Mouse (Mus musculus): ENCODE data around the gene Foxp1. TPM values are rescaled to one million over a fixed set of nuclear protein-coding genes. Genes with fewer than 3 reads are reported as not detected.

The Foxp1 gene
- polyA plus RNA-seq, 2 experiments, result 7.9 to 10.6 TPM

- Histone ChIP-seq H3K36me3 (replicated peaks; ENCODE audit: control insufficient read depth, insufficient read depth, low read depth) (no peaks in the 10 kb centered on the region), H3K4me3 (ENCODE audit: insufficient read depth in 1 of 2, low read depth in 2 of 2, low read length in 2 of 2) (no peak overlapping the region), H3K27me3 (ENCODE audit: control insufficient read depth, insufficient read depth, low read length) (no peaks in the 10 kb centered on the region), H3K27ac (no peak overlapping the region), H3K4me2 (ENCODE audit: low read depth) (no peak overlapping the region), H3K9ac (replicated peaks) (no peak overlapping the region), H3K9me3 (ENCODE audit: control insufficient read depth, low read length) (no peaks in the 10 kb centered on the region), H3K4me1 (replicated peaks; ENCODE audit: control insufficient read depth in 2 of 2, insufficient read depth in 2 of 2, low read length in 1 of 2) (peaks cover 0 to 17% of the 10 kb centered on the region in 2 experiments; a peak in 2 of 4 replicates)
- 44% methylated on average over 5 of the region's 5 CpGs for WGBS (ENCODE audit: insufficient replicate concordance)
- DNase-seq (ENCODE audit: low read depth in 3 of 3, low spot score in 3 of 3), result no peak
- no peak for TF ChIP-seq EP300 (IDR thresholded peaks at IDR 0.05; ENCODE audit: low read depth)
- no peak for TF ChIP-seq CTCF (IDR thresholded peaks at IDR 0.05; ENCODE audit: low read depth)
- no peak for ATAC-seq (ENCODE audit: insufficient read depth)
Observed at GRCm38 (mm10) chr6:99372427-99372826, 150.1 kb downstream of the Foxp1 start.

DNA sequence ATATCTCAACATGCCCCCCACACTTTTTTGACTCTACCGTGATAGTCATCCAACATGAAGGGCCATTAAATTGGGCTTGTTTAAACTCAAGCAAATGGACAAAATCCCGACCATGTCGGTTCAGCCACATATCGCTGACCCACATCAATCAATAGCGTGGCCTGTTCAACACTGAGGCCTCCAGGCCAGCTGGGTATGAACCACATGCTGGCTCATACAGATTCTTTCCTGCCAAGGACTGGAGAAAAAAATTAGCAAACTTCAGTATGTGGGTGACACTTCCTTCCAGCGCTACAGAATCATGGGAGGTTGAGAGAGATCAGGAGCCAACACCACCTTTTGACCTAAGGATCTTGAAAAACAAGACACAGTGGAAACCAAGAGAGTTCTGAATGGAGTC is 150.5 kb downstream of the Foxp1 start:
- no peak for ATAC-seq (ENCODE audit: insufficient read depth)
- H3K27ac ChIP-seq, result no peak overlapping the region
- WGBS (ENCODE audit: insufficient replicate concordance), result 70% methylated on average over 6 of the region's 6 CpGs
- H3K4me3 ChIP-seq (ENCODE audit: insufficient read depth in 1 of 2, low read depth in 2 of 2, low read length in 2 of 2), result no peak overlapping the region
- peaks cover 0 to 17% of the 10 kb centered on the region in 2 experiments; a peak in 2 of 4 replicates for H3K4me1 ChIP-seq (replicated peaks; ENCODE audit: control insufficient read depth in 2 of 2, insufficient read depth in 2 of 2, low read length in 1 of 2)
- no peaks in the 10 kb centered on the region for H3K36me3 ChIP-seq (replicated peaks; ENCODE audit: control insufficient read depth, insufficient read depth, low read depth)
- H3K27me3 ChIP-seq (ENCODE audit: control insufficient read depth, insufficient read depth, low read length), result no peaks in the 10 kb centered on the region
- H3K9me3 ChIP-seq (ENCODE audit: control insufficient read depth, low read length), result no peaks in the 10 kb centered on the region
- no peak for DNase-seq (ENCODE audit: low read depth in 3 of 3, low spot score in 3 of 3)
- no peak overlapping the region for H3K9ac ChIP-seq (replicated peaks)
- H3K4me2 ChIP-seq (ENCODE audit: low read depth), result no peak overlapping the region
- TF ChIP-seq EP300 (IDR thresholded peaks at IDR 0.05; ENCODE audit: low read depth) (no peak), CTCF (IDR thresholded peaks at IDR 0.05; ENCODE audit: low read depth) (no peak)

DNA sequence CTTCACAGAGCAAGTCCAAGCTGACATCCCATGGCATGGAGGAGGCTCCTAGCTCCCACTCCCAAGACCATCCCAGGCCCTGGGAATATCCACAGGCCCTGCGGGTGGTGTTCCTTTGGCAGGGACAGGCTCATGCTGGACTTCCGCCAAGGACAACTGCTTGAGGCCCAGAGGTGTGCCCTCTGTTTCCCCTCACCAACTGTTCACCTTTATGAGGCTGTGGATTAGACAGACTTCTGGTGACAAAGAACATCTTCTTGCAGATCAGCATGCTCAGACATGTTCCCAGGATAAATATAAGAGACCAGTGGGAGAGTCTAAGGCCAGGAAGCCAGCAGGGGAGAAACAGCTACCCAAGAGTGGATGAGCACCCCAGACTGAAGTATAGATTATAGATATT is 152.6 kb downstream of the Foxp1 start:
- no peak overlapping the region for H3K4me2 ChIP-seq (ENCODE audit: low read depth)
- no peaks in the 10 kb centered on the region for H3K27me3 ChIP-seq (ENCODE audit: control insufficient read depth, insufficient read depth, low read length)
- H3K36me3 ChIP-seq (replicated peaks; ENCODE audit: control insufficient read depth, insufficient read depth, low read depth), result no peaks in the 10 kb centered on the region
- no peaks in the 10 kb centered on the region for H3K9me3 ChIP-seq (ENCODE audit: control insufficient read depth, low read length)
- no peak overlapping the region for H3K4me3 ChIP-seq (ENCODE audit: insufficient read depth in 1 of 2, low read depth in 2 of 2, low read length in 2 of 2)
- H3K27ac ChIP-seq, result no peak overlapping the region
- 82% methylated on average over 2 of the region's 2 CpGs for WGBS (ENCODE audit: insufficient replicate concordance)
- DNase-seq (ENCODE audit: low read depth in 3 of 3, low spot score in 3 of 3) (no peak), ATAC-seq (ENCODE audit: insufficient read depth) (no peak)
- TF ChIP-seq EP300 (IDR thresholded peaks at IDR 0.05; ENCODE audit: low read depth) (no peak), CTCF (IDR thresholded peaks at IDR 0.05; ENCODE audit: low read depth) (no peak)
- H3K4me1 ChIP-seq (replicated peaks; ENCODE audit: control insufficient read depth in 2 of 2, insufficient read depth in 2 of 2, low read length in 1 of 2), result peaks cover 0 to 13% of the 10 kb centered on the region in 2 experiments; a peak in 2 of 4 replicates
- H3K9ac ChIP-seq (replicated peaks), result no peak overlapping the region

DNA sequence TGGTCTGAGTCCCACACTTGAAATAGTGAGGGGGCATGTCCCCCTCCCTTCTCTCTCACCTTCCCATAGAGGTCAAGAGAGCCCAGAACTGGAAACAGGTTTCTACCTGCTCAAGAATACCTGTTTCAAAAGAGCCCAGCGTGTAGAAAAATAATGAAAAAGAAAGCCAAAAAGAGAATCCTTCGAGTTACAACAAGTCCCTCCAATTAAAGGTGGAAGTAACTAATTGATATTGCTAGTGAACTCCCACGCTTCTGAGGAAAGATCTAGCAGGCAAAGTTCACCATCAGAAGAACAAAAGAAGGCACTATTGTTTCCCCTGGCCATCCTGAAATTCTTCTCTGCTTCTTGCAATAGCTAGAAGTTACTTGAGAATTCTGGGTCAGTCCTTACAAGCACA is 153.4 kb downstream of the Foxp1 start:
- Histone ChIP-seq H3K9me3 (ENCODE audit: control insufficient read depth, low read length) (no peaks in the 10 kb centered on the region), H3K4me1 (replicated peaks; ENCODE audit: control insufficient read depth in 2 of 2, insufficient read depth in 2 of 2, low read length in 1 of 2) (peaks cover 0 to 7% of the 10 kb centered on the region in 2 experiments; a peak in 2 of 4 replicates), H3K4me2 (ENCODE audit: low read depth) (no peak overlapping the region), H3K36me3 (replicated peaks; ENCODE audit: control insufficient read depth, insufficient read depth, low read depth) (no peaks in the 10 kb centered on the region), H3K27me3 (ENCODE audit: control insufficient read depth, insufficient read depth, low read length) (no peaks in the 10 kb centered on the region), H3K9ac (replicated peaks) (no peak overlapping the region), H3K4me3 (ENCODE audit: insufficient read depth in 1 of 2, low read depth in 2 of 2, low read length in 2 of 2) (no peak overlapping the region), H3K27ac (no peak overlapping the region)
- 58% methylated on average over 3 of the region's 3 CpGs for WGBS (ENCODE audit: insufficient replicate concordance)
- ATAC-seq (ENCODE audit: insufficient read depth), result no peak
- no peak for DNase-seq (ENCODE audit: low read depth in 3 of 3, low spot score in 3 of 3)
- TF ChIP-seq CTCF (IDR thresholded peaks at IDR 0.05; ENCODE audit: low read depth), result no peak
- no peak for TF ChIP-seq EP300 (IDR thresholded peaks at IDR 0.05; ENCODE audit: low read depth)

DNA sequence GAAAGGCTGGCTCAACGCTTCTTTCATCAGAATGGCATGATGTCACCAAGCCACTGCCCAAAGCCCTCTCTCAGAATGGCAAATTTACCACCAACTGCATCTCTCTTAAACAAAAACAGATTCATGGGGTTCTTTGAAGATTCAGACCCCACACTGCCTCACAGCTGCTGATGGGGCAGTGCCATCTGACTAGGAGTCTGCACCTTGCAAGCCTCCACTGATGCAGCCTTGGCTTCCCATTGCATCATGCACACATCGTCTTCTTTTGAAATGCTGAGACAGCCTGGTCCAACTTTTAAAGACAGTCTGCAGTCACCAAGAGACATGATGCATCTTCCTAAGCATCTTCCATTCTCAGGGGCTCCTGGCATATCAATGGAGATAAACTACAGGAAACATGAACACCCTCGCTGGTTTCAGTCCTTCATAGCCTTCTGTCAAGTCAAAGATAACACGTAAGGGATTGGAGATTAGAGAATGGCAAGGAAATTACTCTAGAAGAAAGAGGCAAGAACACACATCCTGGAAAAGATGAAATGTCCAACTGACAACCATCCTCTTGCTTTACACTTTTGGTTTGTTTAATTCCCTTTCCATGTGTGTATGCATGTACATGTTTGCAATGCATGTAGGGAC is 154.3 kb downstream of the Foxp1 start:
- no peak for ATAC-seq (ENCODE audit: insufficient read depth)
- Histone ChIP-seq H3K36me3 (replicated peaks; ENCODE audit: control insufficient read depth, insufficient read depth, low read depth) (no peaks in the 10 kb centered on the region), H3K27me3 (ENCODE audit: control insufficient read depth, insufficient read depth, low read length) (no peaks in the 10 kb centered on the region), H3K4me3 (ENCODE audit: insufficient read depth in 1 of 2, low read depth in 2 of 2, low read length in 2 of 2) (no peak overlapping the region), H3K9ac (replicated peaks) (no peak overlapping the region), H3K4me2 (ENCODE audit: low read depth) (no peak overlapping the region), H3K9me3 (ENCODE audit: control insufficient read depth, low read length) (no peaks in the 10 kb centered on the region), H3K4me1 (replicated peaks; ENCODE audit: control insufficient read depth in 2 of 2, insufficient read depth in 2 of 2, low read length in 1 of 2) (peaks cover 0 to 6% of the 10 kb centered on the region in 2 experiments; a peak in 2 of 4 replicates), H3K27ac (no peak overlapping the region)
- no peak for TF ChIP-seq CTCF (IDR thresholded peaks at IDR 0.05; ENCODE audit: low read depth)
- TF ChIP-seq EP300 (IDR thresholded peaks at IDR 0.05; ENCODE audit: low read depth), result no peak
- DNase-seq (ENCODE audit: low read depth in 3 of 3, low spot score in 3 of 3), result no peak
- 31% methylated on average over 4 of the region's 4 CpGs for WGBS (ENCODE audit: insufficient replicate concordance)
